Mouse (Mus musculus) retina, postnatal 7 days (tissue): ENCODE measurements around the gene Sgpp2.

Experiments used
- DNase-seq: peaks from one replicate; pipeline ENCODE4 v3.0.0-alpha.2; 2012; ENCODE audit warnings: low read depth, low spot score

Sgpp2 gene

GRCm38 (mm10) chr1:78310021-78310752 lies at the start of gene Sgpp2:
TSS of gene Sgpp2 (plus strand) at chr1:78310345.
- DNase-seq, result no peak

DNA sequence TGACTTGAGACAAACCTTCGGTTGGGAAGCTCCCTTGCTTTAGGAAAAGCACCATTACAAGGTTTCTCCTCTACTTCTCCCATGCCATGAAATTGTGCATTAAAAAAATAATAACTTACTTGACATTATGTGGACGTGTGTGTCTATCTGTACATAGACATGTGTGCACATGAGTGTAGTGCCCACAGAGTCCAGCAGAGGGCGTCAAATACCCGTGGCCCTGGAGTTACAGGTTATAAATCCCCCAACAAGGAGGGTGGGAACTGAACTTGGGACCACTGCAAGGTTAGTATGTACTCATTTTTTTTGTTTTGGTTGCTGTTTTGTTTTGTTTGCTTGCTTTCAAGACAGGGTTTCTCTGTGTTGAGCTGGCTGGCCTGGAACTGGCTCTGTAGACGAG lies 42.6 kb upstream of the Sgpp2 start:
- no peak for DNase-seq

- no peak for DNase-seq
These were observed 37.2 kb upstream of the Sgpp2 start for GRCm38 (mm10) chr1:78272915-78273314.

DNA sequence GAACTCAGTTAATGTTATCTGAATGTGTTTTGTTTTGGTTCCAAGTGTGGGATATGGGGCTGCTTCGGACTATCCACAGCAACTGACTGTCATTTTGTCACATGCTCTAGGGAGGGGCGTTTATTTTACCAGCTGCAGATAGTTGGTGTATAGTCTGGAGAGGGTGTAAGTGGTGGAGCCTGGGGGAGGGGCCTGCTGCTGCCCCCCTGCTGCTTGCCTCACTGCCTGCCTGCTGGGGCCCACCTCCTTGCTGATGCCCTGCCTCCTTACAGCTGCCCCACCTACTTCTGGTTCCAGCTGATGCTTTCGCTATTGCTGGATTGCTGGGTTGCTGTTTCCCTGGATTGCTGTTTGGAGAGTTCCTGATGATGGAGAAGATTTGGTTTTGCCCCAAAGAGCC lies 31.0 kb upstream of the Sgpp2 start:
- DNase-seq, result no peak

DNA sequence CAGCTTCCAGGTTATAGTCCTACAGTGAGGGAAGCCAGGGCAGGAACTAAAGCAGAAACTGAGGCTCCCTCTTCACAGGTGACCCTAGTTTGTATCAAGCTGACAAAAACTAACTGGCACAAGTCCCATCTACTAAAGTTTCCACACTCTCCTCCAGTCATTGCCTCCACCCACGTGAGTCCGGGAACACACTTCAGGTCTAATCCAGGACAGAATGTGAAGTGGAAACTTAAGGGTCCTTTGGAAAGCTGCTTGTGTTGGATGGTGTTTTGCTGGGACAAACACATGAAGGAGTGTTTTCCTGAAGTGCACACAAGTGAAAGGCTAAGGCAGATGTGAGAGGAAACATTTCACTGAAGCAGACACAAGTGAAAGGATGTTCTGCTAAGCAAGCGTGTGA lies 17.7 kb upstream of the Sgpp2 start:
- DNase-seq, result no peak

- DNase-seq, result no peak
These were observed 10.4 kb upstream of the Sgpp2 start for GRCm38 (mm10) chr1:78299670-78300225.

DNA sequence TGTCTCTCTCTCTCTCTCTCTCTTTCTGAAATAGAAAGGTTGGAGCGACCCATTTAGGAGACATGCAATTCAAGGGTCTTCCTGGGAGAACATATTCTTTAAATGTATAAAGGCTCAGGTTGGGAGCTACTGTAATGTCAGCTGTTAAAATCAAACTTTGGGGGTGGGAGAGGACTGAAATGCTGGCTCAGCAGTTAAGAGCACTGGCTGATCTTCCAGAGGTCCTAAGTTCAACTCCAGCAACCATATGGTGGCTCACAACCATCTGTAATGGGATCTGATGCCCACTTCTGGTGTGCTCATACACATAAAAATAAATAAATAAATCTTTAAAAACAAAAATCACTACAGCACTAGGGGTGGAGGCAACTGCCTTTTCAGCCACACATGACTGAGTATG lies 1.5 kb upstream of the Sgpp2 start:
- DNase-seq, result no peak

DNA sequence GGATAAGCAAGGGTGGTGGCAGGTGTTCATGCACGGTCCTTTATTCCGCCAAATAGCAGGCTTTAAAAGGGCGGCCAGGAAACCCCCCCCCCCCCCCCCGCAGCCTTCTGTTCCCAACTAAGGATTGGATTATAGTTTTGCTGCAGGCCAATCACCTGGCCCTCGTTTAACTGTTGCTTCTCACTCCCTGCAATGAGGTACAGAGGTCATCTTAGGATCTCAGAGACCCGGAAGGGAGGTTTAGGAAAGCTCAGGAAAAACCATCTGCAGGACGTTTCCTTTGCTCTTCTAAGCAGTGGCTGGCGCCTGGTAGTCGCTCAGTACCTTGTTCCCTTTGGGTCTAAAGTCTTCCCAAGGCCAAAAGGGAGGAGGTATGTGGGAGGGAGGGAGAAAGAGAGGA lies 865 bp upstream of the Sgpp2 start:
- DNase-seq, result no peak

- no peak for DNase-seq
These were observed 756 bp downstream of the Sgpp2 start for GRCm38 (mm10) chr1:78310861-78311341.

GRCm38 (mm10) chr1:78311482-78311881 lies 1.3 kb downstream of the Sgpp2 start:
- no peak for DNase-seq

DNA sequence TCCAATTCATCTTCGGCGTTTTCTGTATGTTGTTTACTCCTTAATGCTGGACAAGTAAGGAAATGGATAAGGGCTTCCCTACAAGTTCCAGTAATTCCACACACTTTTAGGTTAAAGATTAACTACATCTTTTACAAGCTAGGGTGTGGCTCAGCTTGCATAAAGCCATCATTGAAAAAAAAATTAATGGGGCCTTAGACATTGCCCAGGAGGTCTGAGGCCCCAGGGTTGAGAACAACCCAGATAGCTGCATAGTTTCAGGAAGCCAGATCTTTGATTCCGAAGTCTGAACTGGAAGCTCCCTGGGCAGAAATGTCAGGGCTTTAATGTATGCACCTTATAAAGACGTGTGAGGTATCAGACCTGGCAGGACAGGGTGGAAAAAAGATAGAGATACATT lies 2.8 kb downstream of the Sgpp2 start:
- no peak for DNase-seq

DNA sequence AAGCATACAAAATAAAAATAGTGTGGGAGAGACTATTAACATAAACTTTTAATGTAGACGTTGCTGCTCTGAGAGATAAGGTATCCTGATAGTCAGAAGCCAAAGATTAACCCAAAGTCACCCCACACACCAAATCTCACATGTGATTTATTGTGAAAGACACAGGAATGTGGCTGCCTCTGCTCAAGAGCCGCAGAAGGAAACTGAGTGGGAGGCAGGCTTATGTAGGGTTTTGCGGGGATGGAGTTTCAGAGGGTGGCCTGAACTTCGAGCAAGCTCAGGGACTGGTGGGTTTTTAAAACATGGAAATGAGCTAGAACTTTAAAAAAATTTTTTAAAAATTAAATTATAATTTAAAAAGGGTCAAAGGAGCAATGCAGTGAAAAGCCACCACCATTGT lies 3.8 kb downstream of the Sgpp2 start:
- DNase-seq, result no peak

DNA sequence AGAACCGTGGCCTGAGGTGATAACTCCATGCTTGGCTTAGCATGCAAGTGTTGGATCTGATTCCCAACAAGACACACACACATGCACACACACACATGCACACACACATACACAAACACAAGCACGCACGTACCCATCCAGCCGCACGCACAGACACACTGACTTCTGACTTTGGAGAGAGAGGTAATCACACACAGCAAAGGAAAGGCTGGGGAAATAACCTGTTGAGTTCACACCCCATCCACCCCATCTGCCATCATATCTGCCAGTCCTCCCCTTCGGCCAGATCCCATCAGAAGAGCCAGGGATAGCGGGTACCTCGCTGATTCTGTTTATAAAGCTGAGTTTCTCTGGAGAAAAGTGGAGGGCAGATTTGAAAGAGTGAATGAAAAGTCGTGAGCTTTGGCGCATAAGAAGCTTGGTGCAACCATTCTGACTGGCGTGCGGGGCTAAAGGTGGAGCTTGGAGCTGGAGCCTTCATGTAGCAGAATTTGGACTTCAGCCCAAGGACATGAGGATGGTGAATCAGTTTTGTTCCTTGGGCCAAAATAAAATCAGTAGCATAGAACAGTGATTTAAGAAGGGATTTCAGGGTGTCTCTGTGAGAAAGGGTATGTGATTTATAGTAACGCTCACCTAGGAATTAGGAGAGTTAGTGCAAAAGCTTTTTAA lies 8.1 kb downstream of the Sgpp2 start:
- DNase-seq, result no peak

DNA sequence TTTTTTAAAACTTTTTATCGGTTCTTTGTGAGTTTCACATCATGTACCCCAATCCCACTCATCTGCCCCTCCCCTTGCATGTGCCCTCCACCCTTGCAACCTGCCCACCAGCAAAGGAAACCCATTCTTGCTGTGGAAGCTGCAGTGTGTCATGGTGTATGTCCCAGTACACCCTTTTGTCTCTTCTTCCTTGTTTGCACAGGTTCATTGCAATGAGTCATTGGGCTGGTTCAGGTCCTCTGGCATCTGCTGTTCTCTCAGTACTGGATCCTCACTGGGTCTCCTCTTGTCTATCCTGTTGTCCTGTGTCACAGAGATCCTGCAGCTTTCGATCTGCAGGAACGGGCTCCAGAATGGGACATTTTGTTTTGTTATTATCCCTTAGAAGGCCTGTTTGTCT lies 10.1 kb downstream of the Sgpp2 start:
- no peak for DNase-seq

DNA sequence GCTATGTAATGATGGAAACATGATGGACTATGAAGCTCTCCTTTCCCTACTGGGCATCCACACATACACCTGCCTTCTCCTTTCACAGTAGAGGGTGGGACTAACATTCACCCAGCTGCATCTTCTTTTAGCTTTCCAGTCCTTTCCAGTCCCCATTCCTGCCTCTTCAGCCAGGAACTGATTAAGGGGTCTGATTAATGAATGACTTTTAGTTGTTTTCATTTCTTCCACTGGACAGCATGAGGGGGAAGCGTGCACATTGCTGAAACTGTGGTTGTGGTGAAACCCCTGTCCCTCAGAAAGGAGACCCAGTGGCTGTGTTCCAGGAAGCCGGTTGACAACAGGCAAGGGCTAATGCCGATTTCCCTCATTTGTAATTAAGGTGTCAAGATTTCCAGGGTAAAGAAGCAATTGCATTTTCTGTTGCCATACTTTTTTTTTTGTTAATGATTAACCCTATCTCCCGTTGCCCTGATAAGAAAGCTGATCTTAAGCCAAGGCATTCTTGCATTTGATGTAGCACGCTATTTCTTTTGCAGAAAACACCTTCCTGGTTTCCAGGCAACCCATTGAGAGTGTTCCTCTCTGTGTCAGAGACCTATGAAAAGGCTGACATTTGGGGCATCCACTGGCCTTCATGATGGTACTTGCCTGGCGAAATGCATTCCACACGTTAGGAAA lies 12.1 kb downstream of the Sgpp2 start:
- no peak for DNase-seq

DNA sequence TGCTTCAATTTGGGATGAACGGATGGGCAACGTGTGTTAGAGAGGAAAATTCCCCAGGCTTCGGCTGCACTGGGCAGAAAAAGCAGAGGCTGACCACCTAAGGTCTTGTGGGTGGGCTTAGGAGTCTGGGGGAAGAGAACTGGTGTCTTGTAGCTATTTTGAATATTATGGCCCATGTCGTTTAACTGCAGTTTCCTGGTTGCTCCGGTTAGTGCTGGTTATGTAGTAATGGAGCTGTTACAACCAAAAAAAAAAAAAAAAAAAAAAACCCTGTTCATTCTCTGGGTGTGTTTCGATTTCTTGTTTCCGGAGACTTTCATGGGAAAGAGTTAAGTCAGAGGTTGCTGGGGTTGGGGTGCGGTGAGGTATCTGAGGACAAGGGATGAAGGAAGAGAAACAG lies 12.7 kb downstream of the Sgpp2 start:
- no peak for DNase-seq

GRCm38 (mm10) chr1:78324044-78324443 lies 13.9 kb downstream of the Sgpp2 start:
- no peak for DNase-seq

GRCm38 (mm10) chr1:78325851-78326250 lies 15.7 kb downstream of the Sgpp2 start:
- DNase-seq, result no peak

GRCm38 (mm10) chr1:78328646-78329045 lies 18.5 kb downstream of the Sgpp2 start:
- no peak for DNase-seq

DNA sequence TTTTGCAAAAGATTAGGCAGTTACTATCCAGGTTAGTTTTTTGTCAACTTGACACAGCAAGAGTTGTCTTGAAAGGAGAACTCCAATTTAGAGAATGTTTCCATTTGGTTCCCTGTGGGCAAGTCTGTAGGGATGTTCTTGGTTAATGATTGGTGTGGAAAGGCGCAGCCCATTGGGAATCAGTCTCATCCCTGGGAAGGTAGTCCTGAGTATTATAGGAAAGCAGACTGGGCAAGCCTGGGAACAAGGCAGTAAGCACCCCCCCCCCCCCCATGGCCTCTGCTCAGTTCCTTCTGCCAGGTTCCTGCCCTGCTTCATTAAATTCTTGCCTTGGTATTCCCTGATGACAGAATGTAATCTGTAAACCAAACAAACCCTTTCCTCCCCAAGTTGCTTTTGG lies 19.7 kb downstream of the Sgpp2 start:
- DNase-seq, result no peak

DNA sequence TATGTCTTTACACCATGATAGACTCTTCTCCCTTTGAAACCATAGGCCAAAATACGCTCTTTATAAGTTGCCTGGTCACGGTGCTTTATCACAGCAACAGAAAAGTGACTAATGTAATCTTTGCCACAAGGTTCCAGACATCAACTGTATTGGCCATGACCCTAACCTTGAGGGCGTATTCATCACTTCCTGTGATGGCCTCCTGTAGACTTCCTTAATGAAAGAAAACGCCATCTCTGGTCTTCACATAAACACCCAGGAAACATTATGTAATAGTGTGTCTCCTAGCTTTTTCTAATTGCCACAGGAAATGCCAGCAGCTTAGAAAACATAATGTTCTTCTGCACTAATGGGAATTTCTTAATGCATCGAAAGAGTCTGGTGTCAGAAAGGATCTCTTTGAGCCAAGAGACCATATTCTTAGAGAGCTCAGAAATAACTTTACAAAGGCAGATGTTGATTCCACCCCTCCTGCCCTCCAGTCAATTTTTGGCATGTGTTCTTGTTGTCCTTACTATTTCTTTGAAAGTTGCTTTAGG lies 20.5 kb downstream of the Sgpp2 start:
- no peak for DNase-seq

GRCm38 (mm10) chr1:78337726-78338125 lies 27.6 kb downstream of the Sgpp2 start:
- no peak for DNase-seq
